Mouse (Mus musculus) heart, embryonic 10.5 days (tissue): ENCODE data around the gene Fgd3. TPM values are rescaled to one million over a fixed set of nuclear protein-coding genes. Genes with fewer than 3 reads are reported as not detected.

Experiments
- DNase-seq: peaks from one replicate; pipeline ENCODE4 v3.0.0-alpha.2; 2017; ENCODE audit warnings: low spot score
- H3K27ac ChIP-seq: fragments of 300-500 bp; sonication (generic); 2 replicates; pipeline ENCODE4 v1.5.1; 2016; ENCODE audit warnings: mild to moderate bottlenecking
- H3K27me3 ChIP-seq: fragments of 300-500 bp; sonication (generic); 2 replicates; pipeline ENCODE4 v1.6.1; 2016; ENCODE audit warnings: mild to moderate bottlenecking; ENCODE audit not compliant: poor library complexity, insufficient read depth, severe bottlenecking
- H3K36me3 ChIP-seq: fragments of 300-500 bp; sonication (generic); 2 replicates; pipeline ENCODE4 v1.6.1; 2016; ENCODE audit warnings: mild to moderate bottlenecking, moderate library complexity
- H3K4me1 ChIP-seq: fragments of 300-500 bp; sonication (generic); 2 replicates; pipeline ENCODE4 v1.6.1; 2016; ENCODE audit warnings: mild to moderate bottlenecking
- H3K4me3 ChIP-seq: fragments of 300-500 bp; sonication (generic); 2 replicates; pipeline ENCODE4 v1.5.1; 2016; ENCODE audit warnings: mild to moderate bottlenecking, moderate library complexity
- H3K9me3 ChIP-seq: fragments of 300-500 bp; sonication (generic); 2 replicates; pipeline ENCODE4 v1.6.1; 2016; ENCODE audit warnings: mild to moderate bottlenecking, moderate library complexity
- WGBS: fragments of 180-500 bp; shearing (Covaris S2); methylation state at CpG from one replicate; pipeline ENCODE4 v1.1.7; 2016; 5-methylcytosine and 5-hydroxymethylcytosine counted together
- polyA plus RNA-seq: library from polyadenylated mRNA; unstranded; fragments of >200 nt; fragmentation: Nextera tagmentation; extraction: Ambion mirVana; gene quantifications from 2 replicates; pipeline ENCODE4 v1.2.1, GENCODE M21; 2016

Gene Fgd3
- polyA plus RNA-seq, 1 experiment from 2014 or later = 0.45 TPM

GRCm38 (mm10) chr13:49248923-49249322 is 71.2 kb downstream of the Fgd3 start:
- DNase-seq = no peak
- no peaks in the 10 kb centered on the region for H3K9me3 ChIP-seq
- H3K4me1 ChIP-seq = peaks cover 16% of the 10 kb centered on the region
- whole genome bisulfite sequencing = 57% methylated on average over 3 of the region's 3 CpGs
- no peaks in the 10 kb centered on the region for H3K36me3 ChIP-seq
- no peak overlapping the region for H3K27ac ChIP-seq
- H3K4me3 ChIP-seq = no peak overlapping the region
- peaks cover 63% of the 10 kb centered on the region for H3K27me3 ChIP-seq

GRCm38 (mm10) chr13:49248467-49248862 is 71.6 kb downstream of the Fgd3 start, which contains the start of gene Susd3:
Gene Susd3, minus strand, starts transcription at chr13:49248706.
- Histone ChIP-seq H3K27me3 (peaks cover 63% of the 10 kb centered on the region), H3K4me3 (peak within 1 kb of the TSS; percentile 60), H3K36me3 (no peaks in the 10 kb centered on the region), H3K9me3 (no peaks in the 10 kb centered on the region), H3K27ac (peak within 1 kb of the TSS; percentile 52; the same call in 1 of the 2 replicates), H3K4me1 (peaks cover 16% of the 10 kb centered on the region)
- no peak for DNase-seq
- WGBS = 13% methylated on average over 7 of the region's 8 CpGs

- H3K4me3 ChIP-seq = peak overlapping the region; percentile 60
- WGBS = 2% methylated on average over 58 of the region's 58 CpGs
- DNase-seq = no peak
- no peaks in the 10 kb centered on the region for H3K9me3 ChIP-seq
- no peaks in the 10 kb centered on the region for H3K36me3 ChIP-seq
- peaks cover 63% of the 10 kb centered on the region for H3K27me3 ChIP-seq
- peak overlapping the region; percentile 52; the same call in 1 of the 2 replicates for H3K27ac ChIP-seq
- peaks cover 16% of the 10 kb centered on the region for H3K4me1 ChIP-seq
Observed at GRCm38 (mm10) chr13:49247740-49248466, 72.2 kb downstream of the Fgd3 start.

- H3K4me3 ChIP-seq = peak overlapping the region; percentile 60
- H3K27me3 ChIP-seq = peaks cover 63% of the 10 kb centered on the region
- H3K36me3 ChIP-seq = no peaks in the 10 kb centered on the region
Observed at GRCm38 (mm10) chr13:49247232-49247739, 72.8 kb downstream of the Fgd3 start.

GRCm38 (mm10) chr13:49246626-49247025 is 73.5 kb downstream of the Fgd3 start:
- Histone ChIP-seq H3K27ac (no peak overlapping the region), H3K9me3 (no peaks in the 10 kb centered on the region), H3K27me3 (peaks cover 58% of the 10 kb centered on the region), H3K4me1 (peaks cover 23% of the 10 kb centered on the region), H3K36me3 (no peaks in the 10 kb centered on the region), H3K4me3 (no peak overlapping the region)
- 57% methylated on average over 2 of the region's 2 CpGs for WGBS
- no peak for DNase-seq

More at GRCm38 (mm10) chr13:49247232-49247739, 72.8 kb downstream of the Fgd3 start:
- H3K9me3 ChIP-seq = no peaks in the 10 kb centered on the region
- peaks cover 22% of the 10 kb centered on the region for H3K4me1 ChIP-seq
- WGBS = 34% methylated on average over 12 of the region's 12 CpGs
- H3K27ac ChIP-seq = peak overlapping the region; percentile 52; the same call in 1 of the 2 replicates
- DNase-seq = no peak

- peaks cover 57% of the 10 kb centered on the region for H3K27me3 ChIP-seq
- peaks cover 23% of the 10 kb centered on the region for H3K4me1 ChIP-seq
- WGBS = 72% methylated on average over 3 of the region's 3 CpGs
- no peaks in the 10 kb centered on the region for H3K9me3 ChIP-seq
- H3K4me3 ChIP-seq = no peak overlapping the region
- no peak for DNase-seq
- H3K36me3 ChIP-seq = no peaks in the 10 kb centered on the region
- no peak overlapping the region for H3K27ac ChIP-seq
Observed at GRCm38 (mm10) chr13:49246011-49246410, 74.1 kb downstream of the Fgd3 start.

GRCm38 (mm10) chr13:49245251-49245650 is 74.9 kb downstream of the Fgd3 start:
- Histone ChIP-seq H3K4me1 (peaks cover 23% of the 10 kb centered on the region), H3K27ac (no peak overlapping the region), H3K4me3 (no peak overlapping the region), H3K9me3 (no peaks in the 10 kb centered on the region), H3K36me3 (no peaks in the 10 kb centered on the region), H3K27me3 (peaks cover 57% of the 10 kb centered on the region)
- no peak for DNase-seq
- 64% methylated on average over 4 of the region's 4 CpGs for WGBS

GRCm38 (mm10) chr13:49243492-49243891 is 76.6 kb downstream of the Fgd3 start:
- Histone ChIP-seq H3K27ac (no peak overlapping the region), H3K4me1 (peaks cover 19% of the 10 kb centered on the region), H3K4me3 (no peak overlapping the region), H3K9me3 (no peaks in the 10 kb centered on the region), H3K36me3 (no peaks in the 10 kb centered on the region), H3K27me3 (peaks cover 44% of the 10 kb centered on the region)
- 76% methylated on average over 2 of the region's 2 CpGs for WGBS
- DNase-seq = no peak

- H3K27me3 ChIP-seq = peaks cover 38% of the 10 kb centered on the region
Observed at GRCm38 (mm10) chr13:49242321-49243065, 77.6 kb downstream of the Fgd3 start.

GRCm38 (mm10) chr13:49238737-49239136 is 81.4 kb downstream of the Fgd3 start:
- H3K27me3 ChIP-seq = 0 out of 2 replicates have a peak, but pooled peaks cover 3% of the 10 kb centered on the region
- H3K36me3 ChIP-seq = no peaks in the 10 kb centered on the region
- no peaks in the 10 kb centered on the region for H3K9me3 ChIP-seq
- DNase-seq = no peak
- no peak overlapping the region for H3K4me3 ChIP-seq
- H3K27ac ChIP-seq = no peak overlapping the region
- 90% methylated on average over 8 of the region's 8 CpGs for WGBS
- peaks cover 8% of the 10 kb centered on the region; the same call in 1 of the 2 replicates for H3K4me1 ChIP-seq

More at GRCm38 (mm10) chr13:49242321-49243065, 77.6 kb downstream of the Fgd3 start:
- Histone ChIP-seq H3K4me3 (no peak overlapping the region), H3K36me3 (no peaks in the 10 kb centered on the region), H3K4me1 (peaks cover 9% of the 10 kb centered on the region; the same call in 1 of the 2 replicates), H3K27ac (no peak overlapping the region), H3K9me3 (no peaks in the 10 kb centered on the region)
- 52% methylated on average over 9 of the region's 9 CpGs for WGBS
- no peak for DNase-seq

- 0 out of 2 replicates have a peak, but pooled peaks cover 3% of the 10 kb centered on the region for H3K27me3 ChIP-seq
- H3K9me3 ChIP-seq = no peaks in the 10 kb centered on the region
- 82% methylated on average over 8 of the region's 8 CpGs for WGBS
- no peaks in the 10 kb centered on the region for H3K36me3 ChIP-seq
- no peak overlapping the region for H3K4me3 ChIP-seq
- H3K4me1 ChIP-seq = peaks cover 4% of the 10 kb centered on the region; the same call in 1 of the 2 replicates
- no peak overlapping the region; the same call in 1 of the 2 replicates for H3K27ac ChIP-seq
- DNase-seq = no peak
Observed at GRCm38 (mm10) chr13:49237617-49238016, 82.5 kb downstream of the Fgd3 start.

GRCm38 (mm10) chr13:49234711-49235110 is 85.4 kb downstream of the Fgd3 start:
- Histone ChIP-seq H3K36me3 (no peaks in the 10 kb centered on the region), H3K4me3 (no peak overlapping the region), H3K4me1 (no peaks in the 10 kb centered on the region), H3K27me3 (0 out of 2 replicates have a peak, but pooled peaks cover 3% of the 10 kb centered on the region), H3K27ac (no peak overlapping the region), H3K9me3 (no peaks in the 10 kb centered on the region)
- 94% methylated on average over 4 of the region's 4 CpGs for WGBS
- no peak for DNase-seq
